Mouse (Mus musculus) cerebellum, adult 2 months (tissue): ENCODE data around the gene Lcorl.

Source experiments
- CTCF ChIP-seq: fragments of 200-500 bp; IDR thresholded peaks from 2 replicates; pipeline ENCODE4 v1.5.1; 2011; ENCODE audit warnings: low read depth, mild to moderate bottlenecking, control low read depth, low read length, moderate library complexity, borderline replicate concordance; ENCODE audit not compliant: insufficient read depth
- POLR2A ChIP-seq: fragments of 200-500 bp; IDR thresholded peaks from 2 replicates; pipeline ENCODE4 v1.6.1; 2011; ENCODE audit warnings: low read length, control low read depth, borderline replicate concordance; ENCODE audit not compliant: insufficient read depth

DNA sequence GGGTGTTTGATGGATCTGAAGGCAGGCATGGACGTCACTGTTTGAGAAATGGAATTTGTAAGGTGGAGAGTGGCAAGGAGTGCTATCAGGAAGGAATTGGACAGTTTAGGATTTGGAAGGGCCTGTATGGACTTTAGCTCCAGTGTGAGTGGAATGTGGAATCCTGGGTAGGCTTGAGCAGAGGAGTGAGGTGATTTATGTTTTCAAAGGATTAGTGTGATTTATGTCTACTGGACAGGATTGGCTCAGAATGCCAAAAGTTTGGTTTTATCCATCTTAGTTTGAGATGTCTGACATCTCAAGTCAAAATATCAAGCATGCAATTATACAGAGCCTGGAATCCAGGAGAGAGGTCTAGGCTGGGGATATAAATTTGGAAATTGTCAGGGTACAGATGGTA lies 37.9 kb upstream of the Lcorl start:
- TF ChIP-seq POLR2A (no peak), CTCF (no peak)
